Mouse (Mus musculus) E14TG2a.4 (cell line): ENCODE data around the gene Cdh20.

Source experiments
- CTCF ChIP-seq: conservative IDR thresholded peaks from 2 replicates; pipeline ENCODE4 v1.5.1; 2014; ENCODE audit warnings: low read length
- NANOG ChIP-seq: IDR thresholded peaks from 2 replicates; pipeline ENCODE4 v1.6.1; 2014; ENCODE audit warnings: borderline replicate concordance, low read length, mixed read lengths

GRCm38 (mm10) chr1:104797139-104797538 is 28.8 kb downstream of the Cdh20 start:
- TF ChIP-seq CTCF (no peak), NANOG (no peak)
